Mouse (Mus musculus) forebrain, embryonic 15.5 days (tissue): ENCODE data around the gene Ltbp1. TPM values are rescaled to one million over a fixed set of nuclear protein-coding genes. Genes with fewer than 3 reads are reported as not detected.
A peak's percentile ranks its signal among the peaks of the same experiment; 100 is the strongest.

ENCODE experiments used
- ATAC-seq: fragments of 200-750 bp; cut with Nextera tagmentation; replicated peaks from 2 replicates; pipeline ENCODE4 v1.8.0; 2017; ENCODE audit warnings: mild to moderate bottlenecking, moderate TSS enrichment, moderate library complexity
- H3K27ac ChIP-seq: fragments of 300-500 bp; sonication (generic); replicated peaks from 2 replicates; pipeline ENCODE4 v1.5.1; 2015; ENCODE audit warnings: mild to moderate bottlenecking, inconsistent platforms
- H3K27me3 ChIP-seq: fragments of 300-500 bp; sonication (generic); 2 replicates; pipeline ENCODE4 v1.6.1; 2015; ENCODE audit warnings: inconsistent platforms
- H3K36me3 ChIP-seq: fragments of 300-500 bp; sonication (generic); 2 replicates; pipeline ENCODE4 v1.6.1; 2015; ENCODE audit warnings: mild to moderate bottlenecking, inconsistent platforms
- H3K4me1 ChIP-seq: fragments of 300-500 bp; sonication (generic); 2 replicates; pipeline ENCODE4 v1.6.1; 2015; ENCODE audit warnings: inconsistent platforms
- H3K4me2 ChIP-seq: fragments of 300-500 bp; sonication (generic); replicated peaks from 2 replicates; pipeline ENCODE4 v1.6.1; 2015; ENCODE audit warnings: mild to moderate bottlenecking, inconsistent platforms
- H3K4me3 ChIP-seq: fragments of 300-500 bp; sonication (generic); 2 replicates; pipeline ENCODE4 v1.5.1; 2015; ENCODE audit warnings: mild to moderate bottlenecking, inconsistent platforms
- H3K9ac ChIP-seq: fragments of 300-500 bp; sonication (generic); replicated peaks from 2 replicates; pipeline ENCODE4 v1.6.1; 2015; ENCODE audit warnings: mild to moderate bottlenecking, inconsistent platforms
- H3K9me3 ChIP-seq: fragments of 300-500 bp; sonication (generic); 2 replicates; pipeline ENCODE4 v1.6.1; 2016; ENCODE audit warnings: inconsistent platforms
- WGBS: fragments of 180-500 bp; shearing (Covaris S2); methylation state at CpG from one replicate; pipeline ENCODE4 v1.1.7; 2015; ENCODE audit warnings: mixed read lengths; 5-methylcytosine and 5-hydroxymethylcytosine counted together
- polyA plus RNA-seq: library from polyadenylated mRNA; unstranded; fragments of >200 nt; fragmentation: Nextera tagmentation; extraction: Ambion mirVana; gene quantifications from 2 replicates; pipeline ENCODE4 v1.2.1, GENCODE M21; 2015

Gene Ltbp1
- polyA plus RNA-seq, 1 experiment from 2014 or later: 4.0 TPM

DNA sequence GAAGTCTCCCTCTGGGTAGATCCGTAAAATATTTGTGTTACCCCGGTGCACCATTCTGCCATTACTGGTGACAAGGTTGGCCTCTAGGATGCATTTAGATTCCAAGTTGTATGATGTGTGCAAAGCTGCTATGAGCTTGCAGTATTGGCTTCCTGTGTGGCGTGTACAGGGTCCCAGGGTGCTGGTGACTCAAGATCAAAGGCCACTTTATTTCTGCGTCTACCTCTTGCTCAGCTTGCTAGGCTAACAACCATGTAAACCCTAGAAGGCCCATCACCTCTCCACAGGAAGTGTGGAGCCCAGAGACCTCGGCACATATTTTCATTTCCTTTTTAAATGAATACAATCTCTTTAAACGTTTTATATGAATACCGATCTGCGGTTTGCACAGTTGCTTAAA lies 96.6 kb downstream of the Ltbp1 start:
- no peak overlapping the region for H3K27ac ChIP-seq
- no peaks in the 10 kb centered on the region for H3K27me3 ChIP-seq
- H3K9me3 ChIP-seq: no peaks in the 10 kb centered on the region
- H3K9ac ChIP-seq: no peak overlapping the region
- H3K36me3 ChIP-seq: no peaks in the 10 kb centered on the region
- no peak overlapping the region for H3K4me3 ChIP-seq
- no peak overlapping the region for H3K4me2 ChIP-seq
- no peak for ATAC-seq
- 88% methylated on average over 8 of the region's 8 CpGs for WGBS
- H3K4me1 ChIP-seq: peaks cover 6% of the 10 kb centered on the region; the same call in 1 of the 2 replicates

- Histone ChIP-seq H3K9ac (no peak overlapping the region), H3K27me3 (no peaks in the 10 kb centered on the region), H3K4me2 (peak overlapping the region; percentile 14; the same call in 1 of the 2 replicates), H3K36me3 (no peaks in the 10 kb centered on the region), H3K9me3 (no peaks in the 10 kb centered on the region), H3K4me1 (peaks cover 11% of the 10 kb centered on the region; the same call in 1 of the 2 replicates), H3K27ac (no peak overlapping the region), H3K4me3 (no peak overlapping the region)
- WGBS: 15% methylated on average over 7 of the region's 7 CpGs
- ATAC-seq: peak; percentile 90
Observed at GRCm38 (mm10) chr17:75107412-75107811, 102.0 kb downstream of the Ltbp1 start.

DNA sequence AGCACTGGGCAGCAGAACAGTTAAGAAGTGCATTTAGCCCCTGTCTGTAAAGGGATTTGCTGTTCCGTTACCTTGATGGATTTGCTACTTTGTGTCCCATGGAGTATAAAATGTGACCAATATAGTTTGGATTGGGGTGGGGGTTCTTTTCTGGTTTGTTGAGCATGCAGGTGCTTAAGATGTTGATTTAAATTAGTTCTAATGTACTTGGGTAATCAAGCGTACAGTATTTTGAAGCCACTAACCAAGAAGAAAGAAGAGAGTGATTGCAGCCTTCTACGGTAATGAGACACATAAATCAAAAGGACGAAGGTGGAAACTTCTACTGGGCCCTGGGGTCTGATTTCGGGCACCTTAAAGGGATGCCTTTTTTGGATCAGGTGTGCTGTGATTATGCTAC lies 102.5 kb downstream of the Ltbp1 start:
- no peak overlapping the region for H3K9ac ChIP-seq
- H3K36me3 ChIP-seq: no peaks in the 10 kb centered on the region
- WGBS: 20% methylated on average over 5 of the region's 5 CpGs
- H3K9me3 ChIP-seq: no peaks in the 10 kb centered on the region
- H3K4me1 ChIP-seq: peaks cover 11% of the 10 kb centered on the region; the same call in 1 of the 2 replicates
- H3K4me2 ChIP-seq: no peak overlapping the region
- H3K27ac ChIP-seq: no peak overlapping the region
- no peaks in the 10 kb centered on the region for H3K27me3 ChIP-seq
- H3K4me3 ChIP-seq: no peak overlapping the region
- no peak; the same call in 1 of the 2 replicates for ATAC-seq

- Histone ChIP-seq H3K4me1 (peaks cover 11% of the 10 kb centered on the region; the same call in 1 of the 2 replicates), H3K27ac (no peak overlapping the region), H3K27me3 (no peaks in the 10 kb centered on the region), H3K9ac (no peak overlapping the region), H3K9me3 (no peaks in the 10 kb centered on the region), H3K4me2 (no peak overlapping the region), H3K4me3 (no peak overlapping the region), H3K36me3 (no peaks in the 10 kb centered on the region)
- 70% methylated on average over 5 of the region's 5 CpGs for WGBS
- no peak for ATAC-seq
Observed at GRCm38 (mm10) chr17:75109081-75109716, 103.8 kb downstream of the Ltbp1 start.

GRCm38 (mm10) chr17:75110252-75111205 lies 105.2 kb downstream of the Ltbp1 start:
- H3K9me3 ChIP-seq: no peaks in the 10 kb centered on the region
- H3K4me2 ChIP-seq: no peak overlapping the region
- peaks cover 11% of the 10 kb centered on the region; the same call in 1 of the 2 replicates for H3K4me1 ChIP-seq
- H3K9ac ChIP-seq: no peak overlapping the region
- ATAC-seq: no peak
- no peak overlapping the region for H3K4me3 ChIP-seq
- no peaks in the 10 kb centered on the region for H3K27me3 ChIP-seq
- WGBS: 88% methylated on average over 16 of the region's 16 CpGs
- H3K36me3 ChIP-seq: no peaks in the 10 kb centered on the region
- H3K27ac ChIP-seq: no peak overlapping the region

- no peaks in the 10 kb centered on the region for H3K36me3 ChIP-seq
- ATAC-seq: no peak
- no peaks in the 10 kb centered on the region for H3K9me3 ChIP-seq
- 79% methylated on average over 8 of the region's 8 CpGs for WGBS
- H3K27me3 ChIP-seq: no peaks in the 10 kb centered on the region
- no peaks in the 10 kb centered on the region for H3K4me1 ChIP-seq
- H3K9ac ChIP-seq: no peak overlapping the region
- H3K27ac ChIP-seq: no peak overlapping the region
- H3K4me2 ChIP-seq: no peak overlapping the region
- H3K4me3 ChIP-seq: no peak overlapping the region
Observed at GRCm38 (mm10) chr17:75115594-75115993, 110.2 kb downstream of the Ltbp1 start.

GRCm38 (mm10) chr17:75118896-75119295 lies 113.5 kb downstream of the Ltbp1 start:
- H3K4me3 ChIP-seq: no peak overlapping the region
- no peaks in the 10 kb centered on the region for H3K36me3 ChIP-seq
- ATAC-seq: no peak
- H3K4me1 ChIP-seq: no peaks in the 10 kb centered on the region
- no peaks in the 10 kb centered on the region for H3K9me3 ChIP-seq
- no peak overlapping the region for H3K27ac ChIP-seq
- no peak overlapping the region for H3K9ac ChIP-seq
- WGBS: 87% methylated on average over 3 of the region's 3 CpGs
- H3K4me2 ChIP-seq: no peak overlapping the region
- no peaks in the 10 kb centered on the region for H3K27me3 ChIP-seq

DNA sequence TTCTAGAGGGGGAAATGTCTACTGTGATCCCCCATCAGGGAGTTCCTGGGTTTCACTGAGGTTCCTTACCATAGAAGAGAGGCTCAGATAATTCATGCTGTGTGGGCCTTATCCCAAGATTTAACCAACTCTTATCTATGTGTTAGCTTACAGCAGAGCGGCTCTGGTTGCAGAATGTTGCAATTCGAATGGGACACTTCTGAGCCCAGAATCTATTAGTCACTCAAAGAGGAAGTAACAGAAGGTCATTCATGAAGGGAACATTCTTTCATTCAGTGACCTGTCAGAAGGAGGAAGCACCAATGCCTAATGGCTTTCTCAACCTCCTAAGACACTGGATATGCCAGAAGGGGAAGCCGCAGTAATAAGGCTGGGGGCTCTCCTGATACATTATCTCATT lies 114.1 kb downstream of the Ltbp1 start:
- Histone ChIP-seq H3K36me3 (no peaks in the 10 kb centered on the region), H3K4me3 (no peak overlapping the region), H3K9ac (no peak overlapping the region), H3K27me3 (no peaks in the 10 kb centered on the region), H3K27ac (no peak overlapping the region), H3K4me2 (no peak overlapping the region), H3K9me3 (no peaks in the 10 kb centered on the region), H3K4me1 (no peaks in the 10 kb centered on the region)
- WGBS: 41% methylated on average over 3 of the region's 3 CpGs
- no peak for ATAC-seq

- Histone ChIP-seq H3K27me3 (no peaks in the 10 kb centered on the region), H3K27ac (no peak overlapping the region), H3K4me2 (no peak overlapping the region), H3K36me3 (no peaks in the 10 kb centered on the region), H3K9ac (no peak overlapping the region), H3K4me3 (no peak overlapping the region), H3K9me3 (no peaks in the 10 kb centered on the region), H3K4me1 (no peaks in the 10 kb centered on the region)
- 28% methylated on average over 6 of the region's 6 CpGs for WGBS
- no peak for ATAC-seq
Observed at GRCm38 (mm10) chr17:75120071-75120470, 114.7 kb downstream of the Ltbp1 start.

DNA sequence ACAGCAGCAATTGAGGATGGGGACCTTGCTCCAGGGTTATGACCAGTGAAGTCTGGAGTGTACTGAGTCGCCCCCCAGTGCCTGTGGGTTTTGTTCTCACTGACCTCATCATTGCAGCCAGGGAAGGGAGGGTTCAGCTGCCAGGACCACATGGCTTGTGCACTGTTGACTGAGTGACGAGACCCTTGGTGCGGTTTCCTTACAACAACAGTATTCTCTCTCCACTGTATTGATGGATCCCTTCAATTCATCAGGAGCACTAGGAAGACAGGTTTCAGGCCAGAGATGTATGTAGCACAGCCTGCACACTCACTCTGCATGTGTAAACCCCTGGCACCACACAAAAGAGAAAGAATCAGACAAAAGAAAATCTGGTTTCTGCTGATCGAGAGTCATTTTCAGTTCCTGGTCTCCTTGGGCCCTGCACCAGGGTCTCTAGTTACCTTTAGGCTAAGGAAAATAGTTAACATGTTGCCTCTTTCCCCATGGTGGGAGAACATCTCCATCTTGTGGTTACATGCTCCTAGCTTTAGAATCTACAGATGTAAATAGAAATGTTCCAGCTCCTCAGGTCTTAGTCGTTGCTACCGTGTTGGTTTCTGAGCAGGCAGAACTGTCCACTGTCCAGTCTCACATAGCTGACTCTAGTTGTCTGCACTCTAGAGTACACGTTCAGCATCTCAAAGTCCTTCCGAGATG lies 117.4 kb downstream of the Ltbp1 start:
- no peak overlapping the region for H3K9ac ChIP-seq
- H3K4me3 ChIP-seq: no peak overlapping the region
- no peaks in the 10 kb centered on the region for H3K27me3 ChIP-seq
- no peaks in the 10 kb centered on the region for H3K4me1 ChIP-seq
- no peaks in the 10 kb centered on the region for H3K36me3 ChIP-seq
- H3K9me3 ChIP-seq: no peaks in the 10 kb centered on the region
- 0 out of 2 replicates have a peak, but pooled peaks have one; percentile 26 for ATAC-seq
- H3K4me2 ChIP-seq: no peak overlapping the region
- H3K27ac ChIP-seq: no peak overlapping the region
- 78% methylated on average over 8 of the region's 8 CpGs for WGBS

DNA sequence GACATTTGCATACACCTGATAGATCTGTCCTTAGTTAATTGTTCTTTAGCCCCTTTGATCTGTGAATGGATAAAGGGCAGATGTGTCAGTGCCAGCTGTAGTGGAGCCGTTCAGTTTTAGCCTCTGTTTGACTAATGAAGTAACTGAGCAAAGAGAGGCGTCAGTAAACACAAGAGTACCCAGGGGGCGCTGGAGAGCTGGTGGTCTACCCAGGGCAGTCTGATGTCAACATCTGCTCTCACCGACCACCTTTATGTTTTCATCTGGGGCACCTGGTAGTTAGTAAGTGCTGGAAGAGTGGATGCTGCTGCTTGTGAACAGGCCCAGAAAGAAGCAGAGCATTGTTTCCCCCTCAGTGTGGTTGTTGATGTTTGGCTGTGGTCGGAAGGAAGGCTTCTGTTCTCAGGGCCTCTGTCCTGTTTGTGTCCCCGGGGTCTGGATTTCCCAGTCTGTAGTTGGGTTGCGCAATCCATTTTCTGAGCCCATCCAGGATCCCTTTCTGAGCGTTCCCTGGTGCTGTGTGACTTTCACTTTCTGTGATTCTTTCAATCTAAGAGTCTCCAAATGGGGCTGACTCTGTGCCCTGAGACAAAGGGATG lies 123.1 kb downstream of the Ltbp1 start:
- H3K27ac ChIP-seq: no peak overlapping the region
- WGBS: 65% methylated on average over 8 of the region's 8 CpGs
- ATAC-seq: no peak

More for the DNA sequence above, 123.1 kb downstream of the Ltbp1 start:
- no peaks in the 10 kb centered on the region for H3K36me3 ChIP-seq
- no peak overlapping the region for H3K4me2 ChIP-seq
- no peaks in the 10 kb centered on the region for H3K9me3 ChIP-seq
- H3K4me1 ChIP-seq: no peaks in the 10 kb centered on the region
- H3K4me3 ChIP-seq: no peak overlapping the region
- no peaks in the 10 kb centered on the region for H3K27me3 ChIP-seq
- H3K9ac ChIP-seq: no peak overlapping the region
